Mouse (Mus musculus) liver, embryonic 11.5 days (tissue): ENCODE data around the gene Flad1. TPM values are rescaled to one million over a fixed set of nuclear protein-coding genes. Genes with fewer than 3 reads are reported as not detected.

Source experiments
- ATAC-seq: fragments of 200-750 bp; cut with Nextera tagmentation; replicated peaks from 2 replicates; pipeline ENCODE4 v1.8.0; 2017; ENCODE audit warnings: moderate number of reproducible peaks, mild to moderate bottlenecking, moderate TSS enrichment, moderate library complexity; ENCODE audit not compliant: low FRiP score
- DNase-seq: peaks from one replicate; pipeline ENCODE4 v3.0.0-alpha.2; 2017; ENCODE audit warnings: low spot score
- H3K27ac ChIP-seq: fragments of 300-500 bp; sonication (generic); 2 replicates; pipeline ENCODE4 v1.5.1; 2014; ENCODE audit warnings: mild to moderate bottlenecking, low read depth, low read length, control low read depth
- H3K27me3 ChIP-seq: fragments of 300-500 bp; sonication (generic); replicated peaks from 2 replicates; pipeline ENCODE4 v1.6.1; 2014; ENCODE audit warnings: low read length, mixed read lengths; ENCODE audit not compliant: control insufficient read depth, insufficient read depth
- H3K36me3 ChIP-seq: fragments of 300-500 bp; sonication (generic); 2 replicates; pipeline ENCODE4 v1.6.1; 2014; ENCODE audit warnings: mild to moderate bottlenecking, low read length, moderate library complexity, mixed read lengths; ENCODE audit not compliant: control insufficient read depth, insufficient read depth
- H3K4me1 ChIP-seq: fragments of 300-500 bp; sonication (generic); replicated peaks from 2 replicates; pipeline ENCODE4 v1.6.1; 2014; ENCODE audit warnings: low read length, mixed read lengths; ENCODE audit not compliant: control insufficient read depth, insufficient read depth
- H3K4me2 ChIP-seq: fragments of 300-500 bp; sonication (generic); 2 replicates; pipeline ENCODE4 v1.6.1; 2014; ENCODE audit warnings: mild to moderate bottlenecking, control low read depth, moderate library complexity
- H3K4me3 ChIP-seq: fragments of 300-500 bp; sonication (generic); 2 replicates; pipeline ENCODE4 v1.5.1; 2014; ENCODE audit warnings: low read depth, low read length, control low read depth
- H3K9ac ChIP-seq: fragments of 300-500 bp; sonication (generic); 2 replicates; pipeline ENCODE4 v1.6.1; 2014; ENCODE audit warnings: low read depth, low read length, control low read depth
- H3K9me3 ChIP-seq: fragments of 300-500 bp; sonication (generic); 2 replicates; pipeline ENCODE4 v1.6.1; 2016; ENCODE audit warnings: low read length, inconsistent platforms, mixed read lengths; ENCODE audit not compliant: control insufficient read depth
- WGBS: fragments of 180-500 bp; shearing (Covaris S2); extraction: QIAGEN DNeasy Blood & Tissue Kit; methylation state at CpG from one replicate; pipeline ENCODE4 v1.1.7; 2014; 5-methylcytosine and 5-hydroxymethylcytosine counted together
- polyA plus RNA-seq: library from polyadenylated mRNA; unstranded; fragments of >200 nt; fragmentation: Nextera tagmentation; extraction: Ambion mirVana; gene quantifications from 2 replicates; pipeline ENCODE4 v1.2.1, GENCODE M21; 2014

The Flad1 gene
- polyA plus RNA-seq, 1 experiment from 2014 or later = 34.3 TPM

DNA sequence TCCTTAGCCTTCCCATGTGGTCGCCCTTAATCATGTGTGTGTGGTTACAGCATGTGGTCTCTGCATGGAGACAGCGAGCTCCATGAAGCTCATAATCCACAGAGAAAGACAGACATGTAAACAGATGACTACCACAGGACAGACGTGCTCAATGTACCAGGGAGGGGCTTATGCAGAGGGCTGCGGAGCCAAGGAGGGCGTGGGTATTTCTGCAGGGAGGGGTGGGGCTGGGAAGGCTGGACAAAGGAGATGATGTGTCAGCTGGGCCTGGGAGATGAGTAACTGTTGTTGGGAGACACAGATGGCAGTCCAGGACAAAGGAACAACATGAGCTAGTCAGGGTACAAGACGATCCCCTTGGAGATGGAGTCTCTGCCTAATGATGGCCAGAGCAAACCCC, 52.0 kb downstream of the Flad1 start:
- H3K4me1 ChIP-seq = no peaks in the 10 kb centered on the region; the same call in 1 of the 2 replicates
- no peaks in the 10 kb centered on the region for H3K9me3 ChIP-seq
- no peak for ATAC-seq
- H3K27me3 ChIP-seq = peaks cover 3% of the 10 kb centered on the region; the same call in 1 of the 2 replicates
- H3K27ac ChIP-seq = no peak overlapping the region
- no peak for DNase-seq
- no peak overlapping the region for H3K4me2 ChIP-seq
- H3K9ac ChIP-seq = no peak overlapping the region
- WGBS = 69% methylated on average over 6 of the region's 6 CpGs
- H3K36me3 ChIP-seq = no peaks in the 10 kb centered on the region
- H3K4me3 ChIP-seq = no peak overlapping the region

DNA sequence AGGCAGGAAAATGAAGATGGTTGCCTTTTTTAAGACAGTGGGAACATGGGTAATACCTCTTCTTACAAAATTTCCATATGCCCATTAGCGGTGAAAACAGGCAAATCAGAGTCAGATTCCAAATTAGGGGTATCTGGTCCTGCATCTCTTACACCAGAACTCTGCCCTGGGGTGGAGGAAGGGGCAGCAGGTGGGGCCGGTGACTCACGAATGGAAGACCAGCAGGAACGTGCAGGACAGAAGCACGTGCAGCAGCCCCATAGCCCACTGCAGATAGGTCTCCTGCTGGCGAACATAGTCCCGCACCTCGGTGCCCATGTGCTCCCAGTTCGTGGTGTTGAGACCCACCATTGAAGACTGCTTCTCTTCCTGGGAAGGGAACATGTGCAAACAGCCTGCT, 55.6 kb downstream of the Flad1 start:
- no peak overlapping the region for H3K27ac ChIP-seq
- H3K4me3 ChIP-seq = no peak overlapping the region
- peaks cover 3% of the 10 kb centered on the region; the same call in 1 of the 2 replicates for H3K27me3 ChIP-seq
- WGBS = 66% methylated on average over 9 of the region's 9 CpGs
- H3K4me1 ChIP-seq = peaks cover 4% of the 10 kb centered on the region; the same call in 1 of the 2 replicates
- ATAC-seq (no peak), DNase-seq (no peak)
- H3K36me3 ChIP-seq = no peaks in the 10 kb centered on the region
- H3K9me3 ChIP-seq = no peaks in the 10 kb centered on the region
- H3K4me2 ChIP-seq = no peak overlapping the region
- no peak overlapping the region for H3K9ac ChIP-seq

- peaks cover 6% of the 10 kb centered on the region for H3K27me3 ChIP-seq
- no peak overlapping the region for H3K27ac ChIP-seq
- H3K4me3 ChIP-seq = no peak overlapping the region
- no peak overlapping the region for H3K9ac ChIP-seq
- 66% methylated on average over 6 of the region's 6 CpGs for WGBS
- ATAC-seq (no peak), DNase-seq (no peak)
- H3K9me3 ChIP-seq = no peaks in the 10 kb centered on the region
- H3K36me3 ChIP-seq = no peaks in the 10 kb centered on the region
- no peak overlapping the region for H3K4me2 ChIP-seq
- peaks cover 4% of the 10 kb centered on the region for H3K4me1 ChIP-seq
These were observed 56.2 kb downstream of the Flad1 start for GRCm38 (mm10) chr3:89355512-89355902.

- H3K9ac ChIP-seq = no peak overlapping the region
- ATAC-seq = no peak; the same call in 1 of the 2 replicates
- no peak overlapping the region for H3K4me3 ChIP-seq
- peaks cover 9% of the 10 kb centered on the region for H3K27me3 ChIP-seq
- peak; percentile 76 for DNase-seq
- peaks cover 9% of the 10 kb centered on the region for H3K4me1 ChIP-seq
- 15% methylated on average over 5 of the region's 5 CpGs for WGBS
- no peak overlapping the region for H3K4me2 ChIP-seq
- no peaks in the 10 kb centered on the region for H3K9me3 ChIP-seq
- H3K36me3 ChIP-seq = no peaks in the 10 kb centered on the region
- H3K27ac ChIP-seq = no peak overlapping the region
These were observed 56.7 kb downstream of the Flad1 start for GRCm38 (mm10) chr3:89354816-89355511.

DNA sequence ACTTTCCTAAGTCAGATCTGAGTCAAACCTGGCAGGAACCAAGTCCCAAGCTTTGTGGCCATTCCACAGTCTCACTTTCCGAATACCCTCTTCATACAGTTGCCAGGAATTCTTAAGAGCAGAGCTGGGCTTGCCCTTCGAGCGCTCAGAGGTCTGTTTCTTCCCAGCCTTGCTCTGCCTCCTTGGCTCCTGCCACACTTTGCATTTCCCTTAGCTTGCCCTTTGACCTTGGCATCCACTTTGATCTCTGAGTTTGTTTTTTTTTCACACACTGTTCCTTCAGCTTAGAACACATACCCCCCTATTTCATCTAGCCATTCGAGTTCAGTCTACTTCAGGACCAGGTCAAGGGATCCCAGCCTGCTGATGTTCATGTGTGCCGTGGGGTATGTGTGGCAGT, 60.4 kb downstream of the Flad1 start:
- H3K36me3 ChIP-seq = no peaks in the 10 kb centered on the region
- no peaks in the 10 kb centered on the region for H3K9me3 ChIP-seq
- DNase-seq = no peak
- no peak for ATAC-seq
- peaks cover 21% of the 10 kb centered on the region for H3K27me3 ChIP-seq
- no peak overlapping the region for H3K4me3 ChIP-seq
- H3K27ac ChIP-seq = no peak overlapping the region
- H3K4me2 ChIP-seq = no peak overlapping the region
- no peak overlapping the region for H3K9ac ChIP-seq
- 73% methylated on average over 5 of the region's 5 CpGs for WGBS
- peaks cover 13% of the 10 kb centered on the region for H3K4me1 ChIP-seq

Other genes with a start within 250 kb of the Flad1 start
- gene Clk2, start 247.1 kb downstream of the Flad1 start, polyA plus RNA-seq = 18.8 and 22.8 TPM in 2 replicates
- 110 and 116 TPM in 2 replicates for gene Scamp3, start 234.4 kb downstream of the Flad1 start, polyA plus RNA-seq
- gene Fam189b, start 228.7 kb downstream of the Flad1 start, polyA plus RNA-seq = 12.7 and 13.5 TPM in 2 replicates
- gene Gba, start 208.9 kb downstream of the Flad1 start, polyA plus RNA-seq = 38.5 and 42.1 TPM in 2 replicates
- 3.2 and 5.9 TPM in 2 replicates for gene Thbs3, start 196.7 kb downstream of the Flad1 start, polyA plus RNA-seq
- gene Mtx1, start 184.8 kb downstream of the Flad1 start, polyA plus RNA-seq = 219 and 241 TPM in 2 replicates
- gene Muc1, start 182.8 kb downstream of the Flad1 start, polyA plus RNA-seq = 0.30 and 0.62 TPM in 2 replicates
- 246 and 251 TPM in 2 replicates for gene Krtcap2, start 165.9 kb downstream of the Flad1 start, polyA plus RNA-seq
- gene Trim46, start 165.6 kb downstream of the Flad1 start, polyA plus RNA-seq = 0.97 and 1.7 TPM in 2 replicates
- 106 and 118 TPM in 2 replicates for gene Dpm3, start 152.5 kb downstream of the Flad1 start, polyA plus RNA-seq
- gene Slc50a1, start 141.3 kb downstream of the Flad1 start, polyA plus RNA-seq = 25.3 and 31.5 TPM in 2 replicates
- gene Efna1, start 130.7 kb downstream of the Flad1 start, polyA plus RNA-seq = 11.4 and 11.8 TPM in 2 replicates
- gene Efna3, start 88.9 kb downstream of the Flad1 start, polyA plus RNA-seq = 2.1 and 3.9 TPM in 2 replicates
- 6.5 and 6.9 TPM in 2 replicates for gene Efna4, start 73.8 kb downstream of the Flad1 start, polyA plus RNA-seq
- 19.5 and 23.2 TPM in 2 replicates for gene Adam15, start 61.9 kb downstream of the Flad1 start, polyA plus RNA-seq
- 0.10 TPM in 1 of 2 replicates, not detected in the other for gene Dcst2, start 49.9 kb downstream of the Flad1 start, polyA plus RNA-seq
- not detected in 2 replicates for gene Dcst1, start 46.6 kb downstream of the Flad1 start, polyA plus RNA-seq
- gene Zbtb7b, start 17.1 kb downstream of the Flad1 start, polyA plus RNA-seq = 1.5 and 2.1 TPM in 2 replicates
- gene Lenep, start 9.1 kb downstream of the Flad1 start, polyA plus RNA-seq = not detected in 2 replicates
- gene Cks1b, start 6.5 kb upstream of the Flad1 start, polyA plus RNA-seq = 498 and 502 TPM in 2 replicates
- gene Shc1, start 6.6 kb upstream of the Flad1 start, polyA plus RNA-seq = 72.8 and 75.6 TPM in 2 replicates
- gene Pygo2, start 18.3 kb upstream of the Flad1 start, polyA plus RNA-seq = 35.5 and 37.7 TPM in 2 replicates
- 8.3 and 8.7 TPM in 2 replicates for gene Pbxip1, start 24.8 kb upstream of the Flad1 start, polyA plus RNA-seq
- gene Pmvk, start 42.7 kb upstream of the Flad1 start, polyA plus RNA-seq = 58.0 and 58.3 TPM in 2 replicates
- gene Kcnn3, start 108.3 kb upstream of the Flad1 start, polyA plus RNA-seq = 0.19 and 0.45 TPM in 2 replicates